Mouse (Mus musculus) layer of hippocampus, adult 2 months (tissue): ENCODE results near the gene Gon7. TPM values are rescaled to one million over a fixed set of nuclear protein-coding genes. Genes with fewer than 3 reads are reported as not detected.

Experiments
- DNase-seq, 2 experiments: peaks; one replicate each; pipeline ENCODE4 v3.0.0; 2022; ENCODE audit warnings: low spot score in 2 of 2
- H3K27ac ChIP-seq: fragments of 200-600 bp; 2 replicates; pipeline ENCODE4 v1.8.1; 2022
- H3K4me3 ChIP-seq: fragments of 200-600 bp; 2 replicates; pipeline ENCODE4 v1.8.1; 2022; ENCODE audit warnings: mild to moderate bottlenecking
- CTCF ChIP-seq: fragments of 200-600 bp; conservative IDR thresholded peaks from 2 replicates; pipeline ENCODE4 v1.8.1; 2022; ENCODE audit warnings: antibody characterized with exemption, mild to moderate bottlenecking, moderate library complexity
- total RNA-seq, 2 experiments: library from RNA; stranded (reverse); gene quantifications; 2 replicates each; pipeline ENCODE4 v1.2.3; 2021

Gon7 gene
- total RNA-seq, 2 experiments from 2014 or later, result 13.2 to 13.4 TPM

- DNase-seq, result no peak
- Histone ChIP-seq H3K27ac (peak overlapping the region; percentile 83), H3K4me3 (peak overlapping the region; percentile 2; the same call in 1 of the 2 replicates)
- TF ChIP-seq CTCF, result no peak
These were observed 26.6 kb downstream of the Gon7 start for GRCm38 (mm10) chr12:102730798-102731619.

GRCm38 (mm10) chr12:102729855-102730797 lies 27.5 kb downstream of the Gon7 start:
- Histone ChIP-seq H3K27ac (peak overlapping the region; percentile 83), H3K4me3 (peak overlapping the region; percentile 2; the same call in 1 of the 2 replicates)
- peak; percentile 71 to 78 for DNase-seq
- no peak for TF ChIP-seq CTCF

- Histone ChIP-seq H3K27ac (peak overlapping the region; percentile 48; the same call in 1 of the 2 replicates), H3K4me3 (no peak overlapping the region)
- peak in 1 of 2 experiments; percentile 51 for DNase-seq
- no peak for TF ChIP-seq CTCF
These were observed 31.8 kb downstream of the Gon7 start for GRCm38 (mm10) chr12:102725761-102726175.

- Histone ChIP-seq H3K27ac (no peak overlapping the region), H3K4me3 (no peak overlapping the region)
- no peak for DNase-seq
- TF ChIP-seq CTCF, result no peak
These were observed 32.5 kb downstream of the Gon7 start for GRCm38 (mm10) chr12:102725146-102725545.

- TF ChIP-seq CTCF, result no peak
These were observed 33.7 kb downstream of the Gon7 start for GRCm38 (mm10) chr12:102723861-102724260.

GRCm38 (mm10) chr12:102722966-102723365 lies 34.6 kb downstream of the Gon7 start:
- no peak for TF ChIP-seq CTCF

More at GRCm38 (mm10) chr12:102723861-102724260, 33.7 kb downstream of the Gon7 start:
- no peak overlapping the region for H3K27ac ChIP-seq
- H3K4me3 ChIP-seq, result no peak overlapping the region
- no peak for DNase-seq

GRCm38 (mm10) chr12:102722451-102722850 lies 35.2 kb downstream of the Gon7 start:
- no peak overlapping the region for H3K4me3 ChIP-seq
- TF ChIP-seq CTCF, result no peak
- no peak for DNase-seq
- H3K27ac ChIP-seq, result no peak overlapping the region

More at GRCm38 (mm10) chr12:102722966-102723365, 34.6 kb downstream of the Gon7 start:
- H3K27ac ChIP-seq, result no peak overlapping the region
- H3K4me3 ChIP-seq, result no peak overlapping the region
- no peak for DNase-seq

GRCm38 (mm10) chr12:102719552-102720315 lies 37.9 kb downstream of the Gon7 start:
- no peak overlapping the region for H3K27ac ChIP-seq
- peak; percentile 91 for TF ChIP-seq CTCF
- peak in 1 of 2 experiments; percentile 71 for DNase-seq

GRCm38 (mm10) chr12:102714654-102715395 lies 42.8 kb downstream of the Gon7 start:
- Histone ChIP-seq H3K27ac (no peak overlapping the region), H3K4me3 (no peak overlapping the region)
- DNase-seq, result no peak
- no peak for TF ChIP-seq CTCF

More at GRCm38 (mm10) chr12:102719552-102720315, 37.9 kb downstream of the Gon7 start:
- no peak overlapping the region for H3K4me3 ChIP-seq

- no peak overlapping the region for H3K4me3 ChIP-seq
- H3K27ac ChIP-seq, result no peak overlapping the region
- DNase-seq, result no peak
- TF ChIP-seq CTCF, result no peak
These were observed 43.5 kb downstream of the Gon7 start for GRCm38 (mm10) chr12:102714116-102714515.

- H3K4me3 ChIP-seq, result no peak overlapping the region
- TF ChIP-seq CTCF, result no peak
These were observed 44.3 kb downstream of the Gon7 start for GRCm38 (mm10) chr12:102713153-102713865.

More at GRCm38 (mm10) chr12:102713153-102713865, 44.3 kb downstream of the Gon7 start:
- no peak for DNase-seq
- H3K27ac ChIP-seq, result no peak overlapping the region
